11 mouse cellular contexts compared by ENCODE assay signal in genomic region chr9:45380411-45381251, GRCm38 (mm10). TPM values are rescaled to one million over a fixed set of nuclear protein-coding genes. Genes with fewer than 3 reads are reported as not detected.
A peak's percentile ranks its signal among the peaks of the same experiment; 100 is the strongest.
DNase-seq lines count a peak whose midpoint lies in the region; ATAC-seq lines count a peak whose summit lies in the region.
"Had no signal": no experiment of that assay in that cellular context is flagged by ENCODE, and none has a peak within 500 bp of the region (broad histone marks: within the 10 kb centered on the region; RNA-seq: fewer than 3 reads in every experiment).

No protein-coding gene starts in this region.

- peaks cover 33% of the 10 kb centered on the region for H3K4me1 ChIP-seq in kidney, embryonic 14.5 days (ENCODE audit: control insufficient read depth, insufficient read depth, low read length)
- peaks cover 20% of the 10 kb centered on the region for H3K4me1 ChIP-seq in midbrain, embryonic 14.5 days (ENCODE audit: control insufficient read depth, insufficient read depth, low read length)

- H3K36me3 ChIP-seq in kidney, embryonic 14.5 days (ENCODE audit: control insufficient read depth, insufficient read depth, low read length): peaks cover 5% of the 10 kb centered on the region; the same call in 1 of the 2 replicates
- H3K36me3 ChIP-seq in midbrain, embryonic 14.5 days (ENCODE audit: control insufficient read depth, insufficient read depth, low read length): peaks cover 7% of the 10 kb centered on the region; the same call in 1 of the 2 replicates

- peak; percentile 38; the same call in 1 of the 2 replicates for ATAC-seq in kidney, embryonic 14.5 days (ENCODE audit: low FRiP score, low TSS enrichment)
- ATAC-seq in midbrain, embryonic 14.5 days (ENCODE audit: low FRiP score, low TSS enrichment): peak; percentile 57

- H3K9ac ChIP-seq in kidney, embryonic 14.5 days (ENCODE audit: low read depth, low read length): no peak overlapping the region
- no peak overlapping the region; the same call in 1 of the 2 replicates for H3K9ac ChIP-seq in midbrain, embryonic 14.5 days (replicated peaks; ENCODE audit: low read length)
- H3K9ac ChIP-seq: liver, embryonic 14.5 days had no signal

- H3K27me3 ChIP-seq in kidney, embryonic 14.5 days (ENCODE audit: control insufficient read depth, insufficient read depth, low read length): no peaks in the 10 kb centered on the region
- H3K27me3 ChIP-seq in midbrain, embryonic 14.5 days (ENCODE audit: control insufficient read depth, insufficient read depth, low read length): no peaks in the 10 kb centered on the region

- H3K9me3 ChIP-seq in kidney, embryonic 14.5 days (ENCODE audit: control insufficient read depth, low read length): no peaks in the 10 kb centered on the region
- H3K9me3 ChIP-seq in midbrain, embryonic 14.5 days (ENCODE audit: control insufficient read depth, low read length): no peaks in the 10 kb centered on the region

- intact Hi-C loops in gastrocnemius, postnatal 36 days (cut with DNase I): no loop called here
- intact Hi-C loops in left cerebral cortex, postnatal 36 days (cut with DNase I): no loop called here

- DNase-seq in kidney, adult 8-10 months: no peak
- DNase-seq in brain, embryonic 18.5 days (ENCODE audit: low read depth, low spot score): peak; percentile 22
- peak; percentile 67 to 71 for DNase-seq in cerebellum, postnatal 36 days
- peak; percentile 46 for DNase-seq in midbrain, embryonic 14.5 days
- no peak for DNase-seq in gastrocnemius, postnatal 36 days
- DNase-seq in heart, adult 11 months: no peak
- no peak for DNase-seq in left cerebral cortex, postnatal 36 days (ENCODE audit: low spot score in 2 of 2)
- DNase-seq: thymus, adult 18-20 months had no signal

- H3K27ac ChIP-seq in kidney, embryonic 14.5 days (ENCODE audit: low read depth, low read length): peak overlapping the region; percentile 30; the same call in 1 of the 2 replicates
- peak overlapping the region; percentile 66 for H3K27ac ChIP-seq in midbrain, embryonic 14.5 days (replicated peaks; ENCODE audit: low read depth, low read length)
- H3K27ac ChIP-seq: liver, embryonic 14.5 days had no signal

- no peak overlapping the region for H3K4me3 ChIP-seq in kidney, embryonic 14.5 days (ENCODE audit: low read length)
- no peak overlapping the region for H3K4me3 ChIP-seq in midbrain, embryonic 14.5 days (replicated peaks; ENCODE audit: low read depth, low read length)

- no peak overlapping the region for H3K4me2 ChIP-seq in kidney, embryonic 14.5 days (replicated peaks; ENCODE audit: low read depth, low read length)
- H3K4me2 ChIP-seq in midbrain, embryonic 14.5 days (ENCODE audit: low read length): no peak overlapping the region

- WGBS in kidney, embryonic 14.5 days: 31% methylated on average over 10 of the region's 10 CpGs
- 44% methylated on average over 10 of the region's 10 CpGs for WGBS in midbrain, embryonic 14.5 days

RNA-seq across cellular contexts. Expression of gene Fxyd6, which starts 10.6 kb away (rescaled TPM):
- 139 and 156 TPM in 2 replicates for polyA plus RNA-seq in kidney, embryonic 14.5 days (2014; fragmentation: Nextera tagmentation; extraction: Ambion mirVana)
- polyA plus RNA-seq in midbrain, embryonic 14.5 days (2014; fragmentation: Nextera tagmentation; extraction: Ambion mirVana): 348 and 508 TPM in 2 replicates
- total RNA-seq in gastrocnemius, postnatal 36 days (2021): 10 to 100 TPM; 24.2 to 33.4 TPM
- 100 to 1,000 TPM; 110 to 129 TPM for total RNA-seq in left cerebral cortex, postnatal 36 days (2021)
- total RNA-seq: hematopoietic stem cell, adult 5-6 weeks had no signal

RNA-seq across cellular contexts. Expression of gene Fxyd2, which starts 18.8 kb away (rescaled TPM):
- 137 and 153 TPM in 2 replicates for polyA plus RNA-seq in kidney, embryonic 14.5 days (2014; fragmentation: Nextera tagmentation; extraction: Ambion mirVana)
- polyA plus RNA-seq in midbrain, embryonic 14.5 days (2014; fragmentation: Nextera tagmentation; extraction: Ambion mirVana): 8.0 and 14.1 TPM in 2 replicates
- 1 to 10 TPM; 1.4 to 2.6 TPM for total RNA-seq in gastrocnemius, postnatal 36 days (2021)
- total RNA-seq in left cerebral cortex, postnatal 36 days (2021): 1 to 10 TPM; 5.7 to 5.8 TPM
- total RNA-seq: hematopoietic stem cell, adult 5-6 weeks had no signal

RNA-seq across cellular contexts. Expression of gene Dscaml1, which starts 45.8 kb away (rescaled TPM):
- polyA plus RNA-seq in kidney, embryonic 14.5 days (2014; fragmentation: Nextera tagmentation; extraction: Ambion mirVana): 0.14 and 0.23 TPM in 2 replicates
- polyA plus RNA-seq in midbrain, embryonic 14.5 days (2014; fragmentation: Nextera tagmentation; extraction: Ambion mirVana): 12.4 and 14.8 TPM in 2 replicates
- not detected for total RNA-seq in gastrocnemius, postnatal 36 days (2021)
- total RNA-seq in left cerebral cortex, postnatal 36 days (2021): 10 to 100 TPM; 42.5 to 64.6 TPM
- total RNA-seq: hematopoietic stem cell, adult 5-6 weeks had no signal
- polyA plus RNA-seq: liver, embryonic 14.5 days had no signal

Comparison
In these comparisons a context has a peak if more than half of its experiments do, and no peak if none do; other contexts are left out.
1. DNase-seq: peak in brain, embryonic 18.5 days (single experiment), cerebellum, postnatal 36 days (2 of 2) and midbrain, embryonic 14.5 days (single experiment); none in kidney, adult 8-10 months (0 of 2), gastrocnemius, postnatal 36 days (0 of 2), heart, adult 11 months (single experiment) and left cerebral cortex, postnatal 36 days (0 of 2).
2. RNA of gene Dscaml1, which starts 45.8 kb away (total RNA-seq): 42.5 to 64.6 TPM in left cerebral cortex, postnatal 36 days; not detected in gastrocnemius, postnatal 36 days; every median in the first group is over 10 times any median in the second.